Comparison of ENCODE assay signal across 8 mouse cellular contexts in the genomic region with DNA sequence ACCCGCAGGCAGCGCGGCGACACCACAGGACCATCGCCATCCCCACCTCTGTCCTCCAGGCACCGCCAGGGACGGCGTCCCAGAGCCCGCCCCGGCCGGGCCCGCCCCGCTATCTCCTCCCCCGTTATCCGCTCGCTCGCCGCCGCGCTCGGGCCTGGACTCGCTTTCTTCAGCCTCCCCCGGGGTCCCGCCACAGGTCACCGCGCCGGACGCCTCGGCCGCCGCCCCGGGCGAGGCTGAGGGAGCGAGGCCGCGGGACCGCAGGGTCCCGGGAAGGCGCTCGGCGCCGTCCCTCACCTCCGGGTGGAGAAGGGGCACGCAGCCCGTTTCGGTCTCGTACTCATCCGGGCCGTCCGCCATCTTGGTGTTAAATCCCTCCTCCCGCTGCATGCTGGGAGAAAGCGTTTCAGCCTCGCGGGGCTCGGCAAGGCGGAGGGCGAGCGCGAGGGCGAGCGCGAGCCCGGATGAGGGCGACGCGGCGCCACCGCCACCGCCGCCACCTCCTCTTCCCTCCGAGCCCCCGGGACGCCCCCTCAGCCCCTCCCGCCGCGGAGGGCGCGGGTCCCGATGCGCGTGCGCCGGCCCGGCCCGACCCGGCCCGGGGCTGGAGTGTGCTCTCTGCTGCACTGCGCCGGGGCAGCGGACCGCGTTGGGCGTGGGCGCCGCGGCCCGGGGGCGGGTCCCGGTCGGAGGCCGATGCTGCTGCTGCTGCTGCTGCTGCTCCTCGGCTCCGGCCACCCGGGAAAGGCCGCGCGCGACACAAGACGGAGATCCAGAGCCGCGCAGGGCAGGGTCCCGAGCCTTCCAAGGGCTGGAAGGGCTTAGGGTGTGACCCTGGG. TPM values are rescaled to one million over a fixed set of nuclear protein-coding genes. Genes with fewer than 3 reads are reported as not detected.
DNase-seq lines count a peak whose midpoint lies in the region; ATAC-seq lines count a peak whose summit lies in the region.

A gene (minus strand): TSS at position 500 of the 839 bp plus-strand sequence.

- peaks cover 33% of the 10 kb centered on the region for H3K4me1 ChIP-seq in hindbrain, embryonic 13.5 days (replicated peaks)

- under 1% methylated on average over 81 of the region's 112 CpGs for WGBS in hindbrain, embryonic 13.5 days

- ATAC-seq in hindbrain, embryonic 13.5 days (ENCODE audit: low FRiP score): peak; percentile 93

- no peaks in the 10 kb centered on the region for H3K9me3 ChIP-seq in hindbrain, embryonic 13.5 days

- no peaks in the 10 kb centered on the region for H3K27me3 ChIP-seq in hindbrain, embryonic 13.5 days

- DNase-seq in T-cell, adult 2 months (ENCODE audit: low spot score): peak; percentile 86
- peak; percentile 94 to 96 for DNase-seq in cerebellum, postnatal 25 days
- DNase-seq in frontal cortex, postnatal 25 days (ENCODE audit: low spot score in 2 of 2): peak; percentile 82
- peak; percentile 91 to 92 for DNase-seq in layer of hippocampus, postnatal 36 days
- peak; percentile 89 for DNase-seq in lung, postnatal 25 days (ENCODE audit: low spot score)
- peak; percentile 84 for DNase-seq in retina, adult 2 months (ENCODE audit: low read depth, low spot score)
- peak; percentile 91 for DNase-seq in thymus, postnatal 25 days

- peak within 1 kb of the TSS; percentile 100 for H3K27ac ChIP-seq in hindbrain, embryonic 13.5 days

- peak within 1 kb of the TSS; percentile 67 for H3K4me2 ChIP-seq in hindbrain, embryonic 13.5 days

- peak within 1 kb of the TSS; percentile 88 for H3K4me3 ChIP-seq in hindbrain, embryonic 13.5 days

- H3K36me3 ChIP-seq in hindbrain, embryonic 13.5 days: no peaks in the 10 kb centered on the region

- H3K9ac ChIP-seq in hindbrain, embryonic 13.5 days: peak within 1 kb of the TSS; percentile 98

RNA-seq across cellular contexts. Expression of the gene that starts here (rescaled TPM):
- 55.5 and 58.3 TPM in 2 replicates for polyA plus RNA-seq in hindbrain, embryonic 13.5 days (2015; fragmentation: Nextera tagmentation; extraction: Ambion mirVana)
- 10 to 100 TPM; 97.6 TPM for total RNA-seq in layer of hippocampus, postnatal 36 days (2021)

Comparison
In these comparisons a context has a peak if more than half of its experiments do, and no peak if none do; other contexts are left out.
1. Peak in every context shown above with its lines: DNase-seq, ATAC-seq, H3K4me3 ChIP-seq and H3K27ac ChIP-seq.